Mouse (Mus musculus) CH12.LX (cell line): ENCODE measurements around the gene Tpr. TPM values are rescaled to one million over a fixed set of nuclear protein-coding genes. Genes with fewer than 3 reads are reported as not detected.

Experiments
- DNase-seq: peaks from one replicate; pipeline ENCODE4 v3.0.0-alpha.2; 2013; ENCODE audit errors: extremely low read depth
- H3K27ac ChIP-seq: 2 replicates; pipeline ENCODE4 v1.5.1; 2012; ENCODE audit warnings: low read depth, mild to moderate bottlenecking, control low read depth, moderate library complexity; ENCODE audit not compliant: insufficient read depth
- H3K27me3 ChIP-seq: replicated peaks from 2 replicates; pipeline ENCODE3; 2012; ENCODE audit warnings: inconsistent platforms
- H3K36me3 ChIP-seq, 2 experiments: replicated peaks in 1 of 2; 2 replicates each; pipeline versions ENCODE3 to v1.6.1; 2012; ENCODE audit warnings: inconsistent platforms in 1 of 2, low read length in 1 of 2, mild to moderate bottlenecking in 1 of 2, mixed read lengths in 1 of 2, moderate library complexity in 1 of 2; ENCODE audit not compliant: control insufficient read depth in 1 of 2, insufficient read depth in 1 of 2
- H3K4me1 ChIP-seq, 2 experiments: 2 replicates each; pipeline ENCODE4 v1.6.1; 2012; ENCODE audit warnings: inconsistent platforms in 1 of 2, moderate library complexity in 1 of 2; ENCODE audit not compliant: insufficient read depth in 2 of 2, control insufficient read depth in 1 of 2
- H3K4me2 ChIP-seq: 2 replicates; pipeline ENCODE4 v1.6.1; 2012; ENCODE audit warnings: low read depth, mild to moderate bottlenecking, control low read depth; ENCODE audit not compliant: poor library complexity, insufficient read depth, severe bottlenecking
- H3K4me3 ChIP-seq, 3 experiments: fragments of 150-350 bp in 1 of 3; sonication (generic) in 1 of 3; replicated peaks in 1 of 3; 2 replicates each; pipeline versions ENCODE3 to v1.5.1; 2011 to 2012; ENCODE audit warnings: low read depth in 2 of 3, low read length in 2 of 3, mild to moderate bottlenecking in 2 of 3, moderate library complexity in 2 of 3, control low read depth in 1 of 3, improper control_type of control experiment in 1 of 3, inconsistent platforms in 1 of 3, mixed read lengths in 1 of 3; ENCODE audit not compliant: poor library complexity in 1 of 3
- H3K79me2 ChIP-seq: replicated peaks from 2 replicates; pipeline ENCODE4 v1.6.1; 2012; ENCODE audit warnings: mild to moderate bottlenecking, moderate library complexity; ENCODE audit not compliant: control insufficient read depth, poor library complexity, insufficient read depth, severe bottlenecking; ENCODE audit errors: extremely low read depth
- H3K9ac ChIP-seq: 2 replicates; pipeline ENCODE4 v1.6.1; 2012; ENCODE audit warnings: low read depth, mild to moderate bottlenecking, control low read depth, moderate library complexity; ENCODE audit not compliant: insufficient read depth
- H3K9me3 ChIP-seq: replicated peaks from 2 replicates; pipeline ENCODE3; 2012; ENCODE audit warnings: low read length, inconsistent platforms, mixed read lengths
- CHD1 ChIP-seq: IDR thresholded peaks from 2 replicates; pipeline ENCODE4 v1.6.1; 2012; ENCODE audit warnings: low read depth, low read length, improper control_type of control experiment, inconsistent platforms
- E2F4 ChIP-seq: IDR thresholded peaks from 2 replicates; pipeline ENCODE4 v1.6.1; 2011; ENCODE audit warnings: low read depth, low read length, improper control_type of control experiment; ENCODE audit not compliant: insufficient replicate concordance
- EP300 ChIP-seq: IDR thresholded peaks from 2 replicates; pipeline ENCODE4 v1.6.1; 2011; ENCODE audit warnings: low read length, improper control_type of control experiment
- GABPA ChIP-seq: IDR thresholded peaks from 2 replicates; pipeline ENCODE4 v1.6.1; 2012; ENCODE audit warnings: low read depth, low read length, improper control_type of control experiment, inconsistent platforms; ENCODE audit not compliant: insufficient replicate concordance
- MAFK ChIP-seq: IDR thresholded peaks from 2 replicates; pipeline ENCODE4 v1.6.1; 2011; ENCODE audit warnings: low read length, improper control_type of control experiment; ENCODE audit not compliant: insufficient replicate concordance
- MAX ChIP-seq: IDR thresholded peaks from 2 replicates; pipeline ENCODE4 v1.6.1; 2011; ENCODE audit warnings: low read length, improper control_type of control experiment
- MAZ ChIP-seq: IDR thresholded peaks from 2 replicates; pipeline ENCODE4 v1.6.1; 2012; ENCODE audit warnings: low read depth, mild to moderate bottlenecking, inconsistent platforms, low read length, improper control_type of control experiment, moderate library complexity
- MEF2A ChIP-seq: IDR thresholded peaks from 2 replicates; pipeline ENCODE4 v1.6.1; 2014; ENCODE audit warnings: low read depth, mild to moderate bottlenecking, inconsistent platforms, low read length, improper control_type of control experiment, borderline replicate concordance
- MYC ChIP-seq: IDR thresholded peaks from 2 replicates; pipeline ENCODE4 v1.6.1; 2011; ENCODE audit warnings: low read depth, mild to moderate bottlenecking, improper control_type of control experiment, low read length
- NELFE ChIP-seq: IDR thresholded peaks from 2 replicates; pipeline ENCODE4 v1.6.1; 2011; ENCODE audit warnings: low read depth, low read length, improper control_type of control experiment
- NRF1 ChIP-seq: IDR thresholded peaks from 2 replicates; pipeline ENCODE4 v1.6.1; 2014; ENCODE audit warnings: low read depth, mild to moderate bottlenecking, inconsistent platforms, low read length, improper control_type of control experiment, moderate library complexity
- PAX5 ChIP-seq: IDR thresholded peaks from 2 replicates; pipeline ENCODE4 v1.6.1; 2012; ENCODE audit warnings: low read length, inconsistent platforms, mixed read lengths
- POLR2A ChIP-seq: IDR thresholded peaks from 2 replicates; pipeline ENCODE4 v1.6.1; 2011; ENCODE audit warnings: low read depth, mild to moderate bottlenecking, improper control_type of control experiment, low read length
- RCOR1 ChIP-seq: conservative IDR thresholded peaks from 2 replicates; pipeline ENCODE4 v1.6.1; 2012; ENCODE audit warnings: low read depth, mild to moderate bottlenecking, inconsistent platforms, low read length, improper control_type of control experiment
- SIN3A ChIP-seq: IDR thresholded peaks from 2 replicates; pipeline ENCODE4 v1.6.1; 2012; ENCODE audit warnings: low read length, improper control_type of control experiment, inconsistent platforms
- TBP ChIP-seq: conservative IDR thresholded peaks from 2 replicates; pipeline ENCODE4 v1.6.1; 2011; ENCODE audit warnings: low read depth, low read length, improper control_type of control experiment
- UBTF ChIP-seq: IDR thresholded peaks from 2 replicates; pipeline ENCODE4 v1.6.1; 2012; ENCODE audit warnings: low read depth, mild to moderate bottlenecking, inconsistent platforms, low read length, improper control_type of control experiment, moderate library complexity
- USF1 ChIP-seq: IDR thresholded peaks from 2 replicates; pipeline ENCODE4 v1.6.1; 2014; ENCODE audit warnings: low read depth, mild to moderate bottlenecking, inconsistent platforms, low read length, improper control_type of control experiment
- USF2 ChIP-seq: conservative IDR thresholded peaks from 2 replicates; pipeline ENCODE4 v1.6.1; 2011; ENCODE audit warnings: low read depth, low read length, improper control_type of control experiment
- ZNF384 ChIP-seq: IDR thresholded peaks from 2 replicates; pipeline ENCODE4 v1.6.1; 2012; ENCODE audit warnings: low read depth, low read length, improper control_type of control experiment, inconsistent platforms
- dilution Hi-C: fragments of 300-500 bp; cut with MboI; formaldehyde crosslinking; loops from 2 replicates; pipeline ENCODE4 v1.14.3; 2020; ENCODE audit warnings: low sequenced_read_pairs; ENCODE audit not compliant: extremely low pct_unique_long_range_greater_than_20kb, extremely low pct_ligation_motif_present
- in situ Hi-C: fragments of 300-500 bp; cut with MboI; formaldehyde crosslinking; loops from 3 replicates; pipeline ENCODE4 v1.14.3; 2019; ENCODE audit warnings: low sequenced_read_pairs, low pct_ligation_motif_present, low pct_unique_long_range_greater_than_20kb, mixed read lengths
- polyA plus RNA-seq: library from polyadenylated mRNA; unstranded; fragments of >175 nt; gene quantifications from 2 replicates; pipeline ENCODE4 v1.2.1, GENCODE M21; 2012; ENCODE audit warnings: low read depth; ENCODE audit not compliant: insufficient read length
- total RNA-seq, 2 experiments: library from RNA; depleted of rRNA; stranded (reverse); fragments of 300-350 nt in 1 of 2; fragments of >200 nt in 1 of 2; gene quantifications; 2 replicates each; pipeline ENCODE4 v1.2.3; 2012 to 2014

Gene Tpr
- total and polyA plus RNA-seq, 3 experiments, result 135 to 291 (median 200) TPM

GRCm38 (mm10) chr1:150374247-150374646, 18.4 kb upstream of the Tpr start:
- TF ChIP-seq GABPA, result no peak
- no peak for TF ChIP-seq E2F4
- TF ChIP-seq MEF2A, result no peak
- no peak for TF ChIP-seq SIN3A
- no peak for TF ChIP-seq MAX
- no peak overlapping the region for H3K4me2 ChIP-seq
- DNase-seq, result no peak
- no peak overlapping the region for H3K4me3 ChIP-seq
- in situ Hi-C loops, result no loop called here
- H3K9ac ChIP-seq, result no peak overlapping the region
- dilution Hi-C loops, result no loop called here
- peaks cover 0 to 13% of the 10 kb centered on the region in 2 experiments; a peak in 1 of 4 replicates for H3K4me1 ChIP-seq
- peaks cover 17 to 35% of the 10 kb centered on the region in 2 experiments for H3K36me3 ChIP-seq
- H3K27me3 ChIP-seq, result no peaks in the 10 kb centered on the region
- no peak overlapping the region for H3K27ac ChIP-seq
- H3K9me3 ChIP-seq, result no peaks in the 10 kb centered on the region
- no peaks in the 10 kb centered on the region for H3K79me2 ChIP-seq

- TF ChIP-seq MYC (no peak), USF2 (no peak), MAFK (no peak), NRF1 (no peak), PAX5 (no peak), MAZ (no peak), SIN3A (no peak), UBTF (no peak), EP300 (no peak), RCOR1 (no peak), POLR2A (no peak), CHD1 (no peak), USF1 (no peak), NELFE (no peak), TBP (no peak), ZNF384 (no peak)
Measured at GRCm38 (mm10) chr1:150384138-150384537, 8.5 kb upstream of the Tpr start.

More at GRCm38 (mm10) chr1:150384138-150384537, 8.5 kb upstream of the Tpr start:
- peaks cover 15 to 62% of the 10 kb centered on the region in 2 experiments for H3K36me3 ChIP-seq
- 0 out of 2 replicates have a peak, but pooled peaks cover 2% of the 10 kb centered on the region for H3K79me2 ChIP-seq
- H3K4me2 ChIP-seq, result no peak overlapping the region
- no peak overlapping the region for H3K27ac ChIP-seq
- H3K4me1 ChIP-seq, result peaks cover 9 to 28% of the 10 kb centered on the region in 2 experiments
- DNase-seq, result no peak
- dilution Hi-C loops, result no loop called here
- H3K4me3 ChIP-seq, result no peak overlapping the region
- H3K9ac ChIP-seq, result no peak overlapping the region
- H3K9me3 ChIP-seq, result peaks cover 3% of the 10 kb centered on the region
- H3K27me3 ChIP-seq, result no peaks in the 10 kb centered on the region
- in situ Hi-C loops, result loop anchor here (25.0 kb wide), 1 partner anchor 547 kb away; no protein-coding TSS in a partner anchor
